Comparison of ENCODE assay signal across 15 mouse cellular contexts in genomic region chr6:134130816-134131215, GRCm38 (mm10).
DNase-seq lines count a peak whose midpoint lies in the region; ATAC-seq and TF ChIP-seq lines count a peak whose summit lies in the region.
"Had no signal": no experiment of that assay in that cellular context is flagged by ENCODE, and none has a peak within 500 bp of the region (broad histone marks: within the 10 kb centered on the region; RNA-seq: fewer than 3 reads in every experiment).

No protein-coding gene starts in this region.

- no peak for TF ChIP-seq CTCF in liver, embryonic 14.5 days (IDR thresholded peaks at IDR 0.05; ENCODE audit: low read depth)

- WGBS in liver, embryonic 14.5 days (ENCODE audit: insufficient replicate concordance) = 31% methylated on average over 5 of the region's 5 CpGs
- 93% methylated on average over 5 of the region's 5 CpGs for WGBS in hindbrain, embryonic 12.5 days
- 93% methylated on average over 5 of the region's 5 CpGs for WGBS in forebrain, embryonic 10.5 days

- H3K4me1 ChIP-seq in liver, embryonic 14.5 days (replicated peaks; ENCODE audit: control insufficient read depth in 2 of 2, insufficient read depth in 2 of 2, low read length in 1 of 2) = peaks cover 14 to 33% of the 10 kb centered on the region in 2 experiments
- H3K4me1 ChIP-seq in hindbrain, embryonic 12.5 days = peaks cover 12% of the 10 kb centered on the region; the same call in 1 of the 2 replicates
- H3K4me1 ChIP-seq in forebrain, embryonic 10.5 days = peaks cover 17% of the 10 kb centered on the region

- ATAC-seq in liver, embryonic 14.5 days (ENCODE audit: insufficient read depth) = peak; percentile 84
- peak; percentile 80 for ATAC-seq in megakaryocyte-erythroid progenitor cell, adult 5-6 weeks (replicated peaks; ENCODE audit: low FRiP score, low TSS enrichment, poor library complexity, severe bottlenecking)
- ATAC-seq in hindbrain, embryonic 12.5 days (ENCODE audit: low FRiP score) = no peak
- ATAC-seq: inflammation-experienced regulatory T-cells, adult 6 months had no signal

- no peak overlapping the region for H3K4me3 ChIP-seq in liver, embryonic 14.5 days (ENCODE audit: insufficient read depth in 1 of 2, low read depth in 2 of 2, low read length in 2 of 2)
- no peak overlapping the region for H3K4me3 ChIP-seq in hindbrain, embryonic 12.5 days
- no peak overlapping the region for H3K4me3 ChIP-seq in forebrain, embryonic 10.5 days
- H3K4me3 ChIP-seq: heart, embryonic 15.5 days had no signal

- H3K9me3 ChIP-seq in liver, embryonic 14.5 days (ENCODE audit: control insufficient read depth, low read length) = no peaks in the 10 kb centered on the region
- no peaks in the 10 kb centered on the region for H3K9me3 ChIP-seq in hindbrain, embryonic 12.5 days (replicated peaks)
- H3K9me3 ChIP-seq in forebrain, embryonic 10.5 days = peaks cover 4% of the 10 kb centered on the region; the same call in 1 of the 2 replicates
- H3K9me3 ChIP-seq: heart, embryonic 15.5 days had no signal

- no peak overlapping the region for H3K9ac ChIP-seq in liver, embryonic 14.5 days (replicated peaks)
- H3K9ac ChIP-seq in hindbrain, embryonic 12.5 days = no peak overlapping the region
- H3K9ac ChIP-seq: heart, embryonic 15.5 days had no signal

- H3K36me3 ChIP-seq in liver, embryonic 14.5 days (replicated peaks; ENCODE audit: control insufficient read depth, insufficient read depth, low read depth) = no peaks in the 10 kb centered on the region
- H3K36me3 ChIP-seq in hindbrain, embryonic 12.5 days = peaks cover 6% of the 10 kb centered on the region; the same call in 1 of the 2 replicates
- peaks cover 27% of the 10 kb centered on the region for H3K36me3 ChIP-seq in forebrain, embryonic 10.5 days (replicated peaks)

- no peaks in the 10 kb centered on the region for H3K27me3 ChIP-seq in liver, embryonic 14.5 days (ENCODE audit: control insufficient read depth, insufficient read depth, low read length)
- H3K27me3 ChIP-seq in hindbrain, embryonic 12.5 days = no peaks in the 10 kb centered on the region
- no peaks in the 10 kb centered on the region for H3K27me3 ChIP-seq in forebrain, embryonic 10.5 days (ENCODE audit: poor library complexity, severe bottlenecking)
- H3K27me3 ChIP-seq: heart, embryonic 15.5 days had no signal

- no peak overlapping the region for H3K27ac ChIP-seq in liver, embryonic 14.5 days
- no peak overlapping the region for H3K27ac ChIP-seq in hindbrain, embryonic 12.5 days
- no peak overlapping the region for H3K27ac ChIP-seq in forebrain, embryonic 10.5 days
- H3K27ac ChIP-seq: heart, embryonic 15.5 days had no signal

- peak; percentile 31 for DNase-seq in layer of hippocampus, adult 9-11 months
- DNase-seq in layer of hippocampus, adult 9-10 months (ENCODE audit: low spot score) = no peak
- DNase-seq in c-Kit-positive CD71-positive TER-119-negative erythroid progenitor cells, embryonic 14.5 days (ENCODE audit: low read depth) = peak; percentile 64
- peak; percentile 44 to 57 (median 49) for DNase-seq in liver, embryonic 14.5 days (ENCODE audit: low read depth in 3 of 3, low spot score in 3 of 3)
- no peak for DNase-seq in adrenal gland, postnatal 36 days
- no peak for DNase-seq in forebrain, embryonic 10.5 days (ENCODE audit: extremely low spot score, low spot score)
- DNase-seq: cerebellum, adult 2 months; kidney, adult 9 months; kidney, postnatal 4 days; midbrain, embryonic 14.5 days; right cerebral cortex, postnatal 14 days had no signal

- H3K4me2 ChIP-seq in liver, embryonic 14.5 days (ENCODE audit: low read depth) = peak overlapping the region; percentile 8; the same call in 1 of the 2 replicates
- no peak overlapping the region for H3K4me2 ChIP-seq in hindbrain, embryonic 12.5 days (replicated peaks)
- H3K4me2 ChIP-seq: heart, embryonic 15.5 days had no signal

- peak; percentile 73 for TF ChIP-seq EP300 in liver, embryonic 14.5 days (IDR thresholded peaks at IDR 0.05; ENCODE audit: low read depth)

Comparison
In these comparisons a context has a peak if more than half of its experiments do, and no peak if none do; other contexts are left out.
1. DNase-seq: peak in layer of hippocampus, adult 9-11 months (single experiment), c-Kit-positive CD71-positive TER-119-negative erythroid progenitor cells, embryonic 14.5 days (single experiment) and liver, embryonic 14.5 days (3 of 3); none in layer of hippocampus, adult 9-10 months (single experiment), adrenal gland, postnatal 36 days (0 of 2) and forebrain, embryonic 10.5 days (single experiment).